Mouse (Mus musculus) ovary, adult 2 months (tissue): ENCODE results near the gene Ceacam14. TPM values are rescaled to one million over a fixed set of nuclear protein-coding genes. Genes with fewer than 3 reads are reported as not detected.

Experiments
- polyA plus RNA-seq: library from polyadenylated mRNA; depleted of rRNA; stranded (reverse); fragments of >200 nt; gene quantifications from 2 replicates; pipeline ENCODE4 v1.2.3, GENCODE M21; 2012; rRNA removed

Ceacam14 gene
- polyA plus RNA-seq, result not detected in 2 replicates

DNA sequence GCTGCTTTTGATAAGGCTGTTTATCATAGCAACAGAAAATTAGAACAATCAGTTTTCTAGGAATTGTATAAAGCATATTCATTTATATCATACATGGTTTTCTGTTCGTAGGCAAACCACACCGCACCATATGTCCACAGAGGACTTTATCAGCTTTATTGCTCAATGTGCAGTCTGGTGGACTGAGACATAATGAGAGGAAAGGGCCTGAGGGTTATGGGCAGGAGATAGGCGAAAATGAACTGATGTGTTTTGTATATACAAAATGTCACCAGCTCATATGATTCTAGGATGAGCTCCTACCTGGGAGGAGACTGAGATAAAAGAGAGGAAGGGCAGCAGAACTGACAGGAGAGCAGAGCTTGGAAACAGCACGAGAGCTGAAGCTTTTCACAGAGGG is at the start of gene Ceacam14:
Ceacam14 (plus strand) TSS at position 301 of the 400 bp plus-strand sequence.

Other genes with a start within 250 kb of the Ceacam14 start
- not detected in 2 replicates for gene Ceacam5, start 99.4 kb upstream of the Ceacam14 start, polyA plus RNA-seq
- gene Gm5155, start 59.1 kb downstream of the Ceacam14 start, polyA plus RNA-seq, result not detected in 2 replicates
- not detected in 2 replicates for gene Ceacam11, start 159.5 kb downstream of the Ceacam14 start, polyA plus RNA-seq
- gene Ceacam13, start 197.3 kb downstream of the Ceacam14 start, polyA plus RNA-seq, result not detected in 2 replicates